ENCODE assay signal across 10 mouse cellular contexts in genomic region chr9:4796289-4796645, GRCm38 (mm10). TPM values are rescaled to one million over a fixed set of nuclear protein-coding genes. Genes with fewer than 3 reads are reported as not detected.
DNase-seq lines count a peak whose midpoint lies in the region; ATAC-seq lines count a peak whose summit lies in the region.
"Had no signal": no experiment of that assay in that cellular context is flagged by ENCODE, and none has a peak within 500 bp of the region (broad histone marks: within the 10 kb centered on the region; RNA-seq: fewer than 3 reads in every experiment).

No protein-coding gene starts in this region.

- ATAC-seq in cerebellum, adult (ENCODE audit: insufficient number of reproducible peaks, low FRiP score, low TSS enrichment) = 0 out of 2 replicates have a peak, but pooled peaks have one; percentile 2
- ATAC-seq in lung, embryonic 16.5 days (ENCODE audit: low read depth) = no peak; the same call in 1 of the 2 replicates
- peak; percentile 46 for ATAC-seq in limb, embryonic 13.5 days (ENCODE audit: low FRiP score, low read depth)
- no peak for ATAC-seq in stomach, embryonic 15.5 days (ENCODE audit: insufficient read depth, low FRiP score, low read depth)

- no peaks in the 10 kb centered on the region for H3K27me3 ChIP-seq in lung, embryonic 16.5 days (ENCODE audit: control insufficient read depth, insufficient read depth, low read depth, low read length)
- peaks cover 8% of the 10 kb centered on the region for H3K27me3 ChIP-seq in limb, embryonic 13.5 days
- H3K27me3 ChIP-seq in stomach, embryonic 15.5 days (replicated peaks) = no peaks in the 10 kb centered on the region

- no peaks in the 10 kb centered on the region for H3K36me3 ChIP-seq in lung, embryonic 16.5 days (ENCODE audit: control insufficient read depth, insufficient read depth, low read length)
- no peaks in the 10 kb centered on the region for H3K36me3 ChIP-seq in limb, embryonic 13.5 days
- H3K36me3 ChIP-seq in stomach, embryonic 15.5 days = no peaks in the 10 kb centered on the region

- no peaks in the 10 kb centered on the region for H3K9me3 ChIP-seq in lung, embryonic 16.5 days (ENCODE audit: control insufficient read depth, low read length)
- no peaks in the 10 kb centered on the region for H3K9me3 ChIP-seq in limb, embryonic 13.5 days
- no peaks in the 10 kb centered on the region for H3K9me3 ChIP-seq in stomach, embryonic 15.5 days

- no peaks in the 10 kb centered on the region for H3K4me1 ChIP-seq in lung, embryonic 16.5 days (replicated peaks; ENCODE audit: control insufficient read depth, insufficient read depth, low read length)
- 0 out of 2 replicates have a peak, but pooled peaks cover 4% of the 10 kb centered on the region for H3K4me1 ChIP-seq in limb, embryonic 13.5 days
- H3K4me1 ChIP-seq in stomach, embryonic 15.5 days = no peaks in the 10 kb centered on the region

- 0% methylated on average over 4 of the region's 4 CpGs for WGBS in lung, embryonic 16.5 days
- 0% methylated on average over 4 of the region's 4 CpGs for WGBS in limb, embryonic 13.5 days
- 2% methylated on average over 4 of the region's 4 CpGs for WGBS in stomach, embryonic 15.5 days

- no peak overlapping the region for H3K27ac ChIP-seq in lung, embryonic 16.5 days (ENCODE audit: low read length)
- H3K27ac ChIP-seq in limb, embryonic 13.5 days = no peak overlapping the region
- no peak overlapping the region for H3K27ac ChIP-seq in stomach, embryonic 15.5 days

- no peak for DNase-seq in cerebellum, adult 9-11 months
- DNase-seq in lung, postnatal 25 days (ENCODE audit: low spot score) = no peak
- no peak for DNase-seq in right cerebral cortex, postnatal 4 days
- no peak for DNase-seq in frontal cortex, postnatal 25 days (ENCODE audit: low spot score in 2 of 2)
- DNase-seq: kidney, adult 8-10 months; thymus, postnatal 25 days had no signal

- H3K4me3 ChIP-seq in lung, embryonic 16.5 days (ENCODE audit: low read length) = peak overlapping the region; percentile 48
- H3K4me3 ChIP-seq in limb, embryonic 13.5 days = peak overlapping the region; percentile 63
- H3K4me3 ChIP-seq in stomach, embryonic 15.5 days (replicated peaks) = peak overlapping the region; percentile 57

- peak overlapping the region; percentile 31; the same call in 1 of the 2 replicates for H3K9ac ChIP-seq in lung, embryonic 16.5 days (ENCODE audit: low read length)
- peak overlapping the region; percentile 63 for H3K9ac ChIP-seq in limb, embryonic 13.5 days
- H3K9ac ChIP-seq in stomach, embryonic 15.5 days = peak overlapping the region; percentile 25

- H3K4me2 ChIP-seq in lung, embryonic 16.5 days (ENCODE audit: low read depth, low read length) = peak overlapping the region; percentile 78
- peak overlapping the region; percentile 93 for H3K4me2 ChIP-seq in limb, embryonic 13.5 days (replicated peaks)
- H3K4me2 ChIP-seq in stomach, embryonic 15.5 days = peak overlapping the region; percentile 89

RNA-seq across cellular contexts. Expression of gene Gria4, which starts 0.2 kb away (rescaled TPM):
- polyA plus RNA-seq in lung, embryonic 16.5 days (2015; fragmentation: Nextera tagmentation; extraction: Ambion mirVana) = 0.47 and 0.49 TPM in 2 replicates
- polyA plus RNA-seq in limb, embryonic 13.5 days (2015; fragmentation: Nextera tagmentation; extraction: Ambion mirVana) = 1.7 and 1.8 TPM in 2 replicates
- polyA plus RNA-seq in stomach, embryonic 15.5 days (2015; fragmentation: Nextera tagmentation; extraction: Ambion mirVana) = 4.6 and 4.9 TPM in 2 replicates

Comparison
In these comparisons a context has a peak if more than half of its experiments do, and no peak if none do; other contexts are left out.
1. ATAC-seq: peak in cerebellum, adult (single experiment) and limb, embryonic 13.5 days (single experiment); none in lung, embryonic 16.5 days (single experiment) and stomach, embryonic 15.5 days (single experiment).
2. Peak in every context shown above with its lines, with median percentiles within 50 percentile points of each other: H3K4me2 ChIP-seq, H3K4me3 ChIP-seq and H3K9ac ChIP-seq.